Mouse (Mus musculus): ENCODE data around the gene Gadd45gip1.
A peak's percentile ranks its signal among the peaks of the same experiment; 100 is the strongest.
"Not testable (repeated sequence)": the region's sequence is repeated elsewhere in the genome, so short reads cannot be mapped to it uniquely, and the experiment has no call there.

Gadd45gip1 gene

DNA sequence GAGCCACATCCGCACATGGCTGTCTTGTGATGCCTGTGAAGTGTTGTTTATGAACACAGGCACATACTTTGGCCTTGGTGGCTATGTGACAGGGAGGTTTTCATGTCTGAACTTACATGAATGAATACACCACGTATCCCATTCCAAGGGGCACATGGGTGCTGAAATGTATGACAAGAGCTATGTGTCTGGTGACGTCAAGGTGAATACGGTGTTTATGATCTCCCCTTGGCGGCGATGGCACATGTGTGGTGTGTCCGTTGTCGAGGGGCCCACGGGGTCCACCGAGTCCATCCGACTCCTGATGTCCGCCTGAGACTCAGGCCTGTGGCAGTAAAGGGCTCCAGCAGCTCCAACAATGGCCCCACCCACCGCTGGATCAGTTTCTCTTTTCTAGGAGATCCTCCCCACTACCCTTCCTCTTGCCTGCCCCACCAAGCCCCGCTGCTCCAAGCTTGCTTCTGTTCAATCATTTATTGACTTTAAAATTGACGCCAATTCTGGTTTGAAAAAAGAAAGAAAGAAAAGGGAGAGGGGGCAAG, 34.0 kb upstream of the Gadd45gip1 start:
- no peak for DNase-seq (ENCODE audit: low spot score)

DNA sequence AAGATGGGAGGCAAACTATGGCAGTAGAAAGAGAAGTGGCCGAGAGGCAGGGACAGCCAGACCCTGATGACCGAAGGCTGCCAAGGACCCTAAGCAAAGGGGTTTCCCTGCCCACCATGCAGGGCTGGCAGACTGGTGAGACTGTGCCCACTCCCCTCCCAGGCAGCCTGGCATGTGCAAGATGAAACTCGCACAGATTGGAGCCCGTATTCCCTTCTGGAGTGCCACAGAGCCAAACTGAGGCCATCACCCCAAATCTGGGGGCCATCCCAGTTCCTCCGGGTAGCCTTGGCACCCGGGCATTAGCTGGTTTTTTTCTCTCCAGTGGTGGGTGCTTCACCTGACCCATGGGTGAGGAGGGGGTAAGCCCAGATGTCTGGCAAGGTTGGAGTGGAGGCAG, 33.4 kb upstream of the Gadd45gip1 start:
- no peak for DNase-seq (ENCODE audit: low spot score)

- no peak for DNase-seq (ENCODE audit: low spot score)
These were observed 32.7 kb upstream of the Gadd45gip1 start for GRCm38 (mm10) chr8:84798446-84799135.

DNA sequence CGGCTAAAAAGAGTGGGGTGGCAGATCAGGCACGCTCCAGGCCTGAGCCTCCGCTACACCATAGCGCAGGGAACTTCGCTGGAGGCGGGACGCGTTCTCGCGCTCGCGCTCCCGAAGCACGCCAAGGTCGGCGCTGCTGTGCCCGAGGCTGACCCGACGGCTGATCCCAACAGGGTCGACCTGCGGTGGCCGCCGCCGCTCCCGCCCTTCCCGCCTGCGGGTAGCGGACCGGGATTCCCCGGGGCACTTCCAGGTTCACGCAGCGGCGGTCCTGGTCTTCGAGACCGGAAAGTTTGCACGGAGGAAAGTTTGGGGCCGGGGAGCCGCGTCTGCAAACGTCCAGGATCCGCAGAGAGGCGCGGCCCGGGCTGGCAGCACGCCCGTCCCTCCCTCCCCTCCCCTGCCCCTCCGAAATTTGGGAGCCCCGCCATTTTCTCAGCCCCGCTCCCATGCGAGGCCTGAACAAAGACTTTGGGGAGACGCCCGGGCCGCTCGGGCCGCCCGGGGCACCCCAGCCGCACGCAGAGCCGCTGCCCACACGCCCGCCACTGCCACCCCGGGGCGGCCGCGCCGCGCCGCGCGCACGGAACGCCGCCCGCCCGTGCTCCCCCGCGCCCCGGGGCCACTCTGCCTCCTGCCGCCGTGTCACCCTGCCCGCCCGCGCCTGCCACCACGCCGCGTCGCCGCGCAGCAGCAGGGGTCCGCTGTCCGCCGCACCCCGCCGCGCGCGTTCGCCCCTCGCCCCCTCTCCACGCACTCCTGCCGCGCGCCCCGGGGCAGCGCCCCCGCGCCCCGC, 32.0 kb upstream of the Gadd45gip1 start:
- DNase-seq (ENCODE audit: low spot score), result peak; percentile 80

DNA sequence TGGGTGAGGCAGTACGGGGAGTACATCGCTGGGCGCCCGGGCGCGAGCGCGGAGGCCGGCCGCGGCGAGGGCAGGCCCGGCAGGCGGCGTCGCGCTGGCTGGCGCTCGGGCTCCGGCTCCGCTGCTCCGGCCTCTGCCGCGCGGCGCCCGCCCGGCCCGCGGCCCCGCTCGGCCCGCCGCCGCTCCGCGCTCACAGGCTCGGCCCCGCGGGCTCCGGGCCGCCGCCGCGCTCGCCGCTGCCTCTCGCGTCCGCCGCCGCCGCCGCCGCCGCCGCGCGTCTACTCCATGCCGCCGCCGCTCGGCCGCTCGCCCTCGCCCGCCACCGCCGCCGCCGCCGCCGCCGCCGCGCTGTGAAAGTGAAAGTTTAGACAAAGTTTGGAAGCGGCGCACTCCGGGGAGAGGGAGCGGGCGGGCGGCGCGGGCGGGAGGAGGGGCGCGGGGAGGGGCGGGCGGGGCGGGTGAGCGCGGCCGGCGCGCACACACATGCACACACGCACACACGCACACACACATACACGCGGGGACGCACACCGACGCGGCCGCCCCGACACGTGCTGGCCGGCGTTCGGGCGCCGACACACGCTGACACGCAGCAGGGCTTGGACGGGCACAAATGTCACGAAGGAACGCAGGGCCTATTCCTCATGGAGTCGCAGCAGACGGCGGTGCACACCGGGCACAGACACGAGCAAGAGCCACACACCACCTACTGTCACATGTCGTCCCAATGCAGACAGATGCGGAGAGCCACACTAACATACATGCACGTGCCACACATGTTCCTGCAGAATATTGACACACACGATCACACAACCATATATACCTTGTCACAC, 31.1 kb upstream of the Gadd45gip1 start, which contains the start of gene Nfix:
Gene Nfix, minus strand, starts transcription at position 346 of the 833 bp plus-strand sequence.
- DNase-seq (ENCODE audit: low spot score), result peak; percentile 81

GRCm38 (mm10) chr8:84806031-84806430, 25.3 kb upstream of the Gadd45gip1 start:
- no peak for DNase-seq (ENCODE audit: low spot score)

GRCm38 (mm10) chr8:84809109-84809940, 22.0 kb upstream of the Gadd45gip1 start:
- no peak for DNase-seq (ENCODE audit: low spot score)

- no peak for DNase-seq (ENCODE audit: low spot score)
These were observed 21.4 kb upstream of the Gadd45gip1 start for GRCm38 (mm10) chr8:84809941-84810280.

DNA sequence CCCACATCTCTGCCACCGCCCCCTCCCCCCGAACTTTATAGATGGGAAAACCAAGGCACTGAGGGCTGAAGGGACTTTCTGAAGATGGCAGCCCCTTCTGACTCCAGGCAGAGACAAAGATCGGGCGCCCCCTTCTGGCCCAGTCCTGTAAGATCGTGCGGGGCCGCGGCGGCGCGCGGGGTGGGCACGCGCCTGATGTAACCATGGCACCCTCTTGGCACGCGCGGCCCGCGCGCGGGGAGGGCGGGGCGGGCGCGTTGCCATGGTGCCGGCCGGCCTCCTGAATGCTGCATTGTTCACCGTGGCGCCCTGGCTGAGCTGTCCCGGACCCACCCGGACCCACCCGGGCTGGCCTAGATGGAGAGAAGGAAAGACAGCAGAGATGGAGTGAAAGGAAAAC, 20.4 kb upstream of the Gadd45gip1 start:
- peak; percentile 94 for DNase-seq (ENCODE audit: low spot score)

DNA sequence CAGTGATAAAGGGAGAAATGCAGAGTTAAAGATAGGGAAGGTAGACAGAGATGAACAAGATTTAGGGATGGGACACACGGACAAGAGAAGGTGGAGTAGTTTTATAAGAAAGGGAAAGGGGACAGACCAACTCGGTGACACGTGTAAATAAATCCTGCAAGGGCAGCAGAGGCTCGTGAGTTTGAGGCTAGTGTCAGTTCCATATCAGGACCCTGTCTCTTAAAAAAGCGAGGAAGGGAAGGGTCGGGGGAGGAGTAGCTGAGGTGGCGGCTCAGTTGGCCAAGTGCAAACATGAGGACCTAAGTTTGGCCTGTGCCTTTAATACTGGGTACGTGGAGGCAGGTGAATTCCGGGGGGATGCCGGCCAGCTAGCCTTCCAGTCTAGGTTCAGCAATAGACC, 20.0 kb upstream of the Gadd45gip1 start:
- DNase-seq (ENCODE audit: low spot score), result no peak

DNA sequence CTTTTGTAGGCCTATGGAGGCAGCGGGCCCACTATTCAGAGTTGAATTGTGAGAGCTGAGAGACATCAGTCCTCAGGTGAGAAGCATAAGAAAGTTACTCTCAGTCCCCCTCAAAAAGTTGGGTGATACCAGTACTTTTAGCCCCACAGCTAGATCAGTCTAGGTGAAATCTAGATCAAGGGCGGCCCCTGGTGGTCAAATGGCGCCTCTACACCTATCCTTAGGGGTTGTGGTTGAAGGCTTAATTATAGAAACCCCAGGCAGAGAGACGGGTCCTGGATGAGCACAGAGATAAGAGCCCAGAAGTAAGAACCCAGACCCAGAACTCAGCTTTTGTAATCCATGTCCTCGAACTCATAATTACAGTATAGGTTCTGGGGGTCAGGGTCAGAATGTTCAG, 18.3 kb upstream of the Gadd45gip1 start:
- DNase-seq (ENCODE audit: low spot score), result peak; percentile 86

GRCm38 (mm10) chr8:84813830-84814229, 17.5 kb upstream of the Gadd45gip1 start:
- no peak for DNase-seq (ENCODE audit: low spot score)

- DNase-seq (ENCODE audit: low spot score), result no peak
These were observed 17.1 kb upstream of the Gadd45gip1 start for GRCm38 (mm10) chr8:84814240-84814554.

- peak; percentile 80 for DNase-seq (ENCODE audit: low spot score)
These were observed 16.5 kb upstream of the Gadd45gip1 start for GRCm38 (mm10) chr8:84814555-84815441.

DNA sequence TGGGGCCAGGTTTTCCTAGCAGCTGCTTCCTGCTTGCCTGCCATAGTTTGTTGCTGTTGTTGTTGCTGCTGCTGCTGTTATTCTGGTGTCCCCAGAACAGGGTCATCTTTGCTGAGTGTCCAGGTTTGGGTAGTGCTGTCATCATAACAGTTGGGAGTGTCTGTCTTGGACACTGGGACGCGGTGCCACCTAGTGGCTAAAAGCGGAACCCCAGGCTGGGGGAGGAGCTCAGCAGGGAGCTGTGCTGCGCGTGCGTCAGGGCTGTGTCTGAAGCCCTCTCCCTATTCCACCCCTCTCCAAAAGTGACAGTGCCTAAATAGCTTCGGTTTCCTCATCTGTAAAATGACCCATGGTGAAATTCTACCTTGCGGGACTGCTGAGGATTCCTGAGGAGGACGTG, 15.8 kb upstream of the Gadd45gip1 start:
- DNase-seq (ENCODE audit: low spot score), result peak; percentile 97

DNA sequence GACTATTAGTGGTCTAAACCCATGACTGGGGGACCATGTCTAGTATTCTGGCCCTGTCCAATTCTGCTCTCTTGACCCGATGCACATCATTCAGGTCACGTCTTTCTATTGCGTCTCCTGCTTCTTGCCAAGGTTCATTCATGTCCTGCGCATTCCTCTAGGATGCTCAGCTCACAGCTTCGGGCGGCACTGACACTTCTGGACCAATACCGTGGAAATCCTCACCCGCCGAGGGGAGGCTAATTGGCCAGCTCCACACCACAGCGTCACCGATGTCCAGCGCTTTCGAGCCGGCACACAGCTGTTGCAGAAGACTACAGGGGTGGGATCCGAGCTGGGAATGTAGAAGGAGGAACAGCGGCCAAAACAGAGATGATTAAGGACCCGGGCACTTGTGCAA, 15.2 kb upstream of the Gadd45gip1 start:
- no peak for DNase-seq (ENCODE audit: low spot score)

DNA sequence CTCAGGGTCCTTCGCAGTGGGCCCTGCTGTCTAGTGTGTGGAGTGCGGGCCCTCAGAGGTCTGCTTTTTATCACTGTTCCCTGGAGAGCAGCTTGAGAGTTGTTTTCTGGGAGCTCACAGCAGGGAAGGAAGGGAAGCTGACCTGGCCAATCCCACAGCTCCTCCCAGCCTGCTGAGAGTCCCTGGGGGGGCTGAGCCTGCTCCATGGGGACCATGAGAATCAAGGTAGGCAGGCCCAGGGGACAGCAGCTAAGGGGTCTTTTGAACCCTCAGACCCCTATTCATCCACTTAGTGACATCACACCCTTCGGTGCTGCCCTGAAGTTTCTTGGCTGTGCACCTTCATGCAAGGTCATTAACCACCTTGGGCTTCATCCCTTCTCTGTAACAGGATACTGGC, 8.6 kb upstream of the Gadd45gip1 start, which contains the start of gene Dand5:
Gene Dand5, minus strand, starts transcription at position 101 of the 400 bp plus-strand sequence.
- no peak for DNase-seq (ENCODE audit: low spot score)

- DNase-seq (ENCODE audit: low spot score), result peak; percentile 90
These were observed 7.7 kb upstream of the Gadd45gip1 start for GRCm38 (mm10) chr8:84823653-84824052.

- no peak for DNase-seq (ENCODE audit: low spot score)
These were observed 5.7 kb upstream of the Gadd45gip1 start for GRCm38 (mm10) chr8:84825636-84826035.

GRCm38 (mm10) chr8:84826518-84826917, 4.8 kb upstream of the Gadd45gip1 start:
- DNase-seq (ENCODE audit: low spot score), result not testable (repeated sequence)
